Mouse (Mus musculus): Measurements from ENCODE around the gene Wdsub1.

- TF ChIP-seq CTCF (IDR thresholded peaks at IDR 0.05; ENCODE audit: low read depth) (no peak), EP300 (IDR thresholded peaks at IDR 0.05; ENCODE audit: low read depth) (no peak)
Measured at GRCm38 (mm10) chr2:59812641-59813040, 69.8 kb downstream of the Wdsub1 start.

All from heart, postnatal 0 days (tissue).